Mouse (Mus musculus) megakaryocyte, embryonic 14.5 days (primary cell): Measurements from ENCODE around the gene Nkpd1. TPM values are rescaled to one million over a fixed set of nuclear protein-coding genes. Genes with fewer than 3 reads are reported as not detected.
"Not testable (repeated sequence)": the region's sequence is repeated elsewhere in the genome, so short reads cannot be mapped to it uniquely, and the experiment has no call there.

Source experiments
- H3K27me3 ChIP-seq: replicated peaks from 2 replicates; pipeline ENCODE3; 2012; ENCODE audit warnings: inconsistent platforms
- H3K36me3 ChIP-seq: replicated peaks from 2 replicates; pipeline ENCODE3; 2012; ENCODE audit warnings: low read length, inconsistent platforms, mixed read lengths
- H3K4me1 ChIP-seq: 2 replicates; pipeline ENCODE4 v1.6.1; 2012; ENCODE audit warnings: inconsistent platforms
- H3K4me3 ChIP-seq: replicated peaks from 2 replicates; pipeline ENCODE3; 2012; ENCODE audit warnings: moderate library complexity, mild to moderate bottlenecking, inconsistent platforms
- H3K9me3 ChIP-seq: 2 replicates; pipeline ENCODE4 v1.6.1; 2012; ENCODE audit warnings: inconsistent platforms
- FLI1 ChIP-seq: IDR thresholded peaks from 2 replicates; pipeline ENCODE4 v1.6.1; 2012; ENCODE audit warnings: low read length, inconsistent platforms, mixed read lengths
- GATA1 ChIP-seq: IDR thresholded peaks from 3 replicates; pipeline ENCODE4 v1.6.1; 2012; ENCODE audit warnings: mixed read lengths, low read length, inconsistent platforms, borderline replicate concordance
- polyA plus RNA-seq: library from polyadenylated mRNA; stranded (reverse); fragments of >175 nt; gene quantifications from 2 replicates; pipeline ENCODE4 v1.2.3, GENCODE M21; 2012; ENCODE audit warnings: low replicate concordance; ENCODE audit not compliant: insufficient read depth

Gene Nkpd1
- polyA plus RNA-seq, 1 experiment, result 1.3 TPM

DNA sequence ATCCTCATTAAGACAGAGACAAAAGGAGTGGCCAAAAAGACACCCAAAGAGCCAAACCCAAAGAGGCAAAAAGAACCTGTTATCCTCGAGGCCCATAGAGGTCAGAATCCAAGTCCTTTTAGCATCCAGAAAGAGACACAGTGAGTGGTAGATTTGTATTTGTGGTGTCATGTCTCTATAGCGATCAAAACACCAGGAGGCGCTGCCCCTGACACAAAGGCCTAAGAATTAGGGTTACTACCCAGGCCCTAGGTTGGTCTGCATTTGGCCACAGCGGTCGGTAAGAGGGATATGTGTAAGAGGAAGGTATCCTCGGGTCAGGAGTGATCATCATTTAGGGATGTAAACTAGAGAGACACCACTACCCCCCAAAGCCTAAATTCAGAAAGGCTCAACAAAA lies 11.3 kb upstream of the Nkpd1 start:
- Histone ChIP-seq H3K36me3 (peaks cover 32% of the 10 kb centered on the region), H3K4me3 (no peak overlapping the region), H3K4me1 (peaks cover 56% of the 10 kb centered on the region), H3K9me3 (no peaks in the 10 kb centered on the region), H3K27me3 (no peaks in the 10 kb centered on the region)
- TF ChIP-seq GATA1 (no peak), FLI1 (no peak)

DNA sequence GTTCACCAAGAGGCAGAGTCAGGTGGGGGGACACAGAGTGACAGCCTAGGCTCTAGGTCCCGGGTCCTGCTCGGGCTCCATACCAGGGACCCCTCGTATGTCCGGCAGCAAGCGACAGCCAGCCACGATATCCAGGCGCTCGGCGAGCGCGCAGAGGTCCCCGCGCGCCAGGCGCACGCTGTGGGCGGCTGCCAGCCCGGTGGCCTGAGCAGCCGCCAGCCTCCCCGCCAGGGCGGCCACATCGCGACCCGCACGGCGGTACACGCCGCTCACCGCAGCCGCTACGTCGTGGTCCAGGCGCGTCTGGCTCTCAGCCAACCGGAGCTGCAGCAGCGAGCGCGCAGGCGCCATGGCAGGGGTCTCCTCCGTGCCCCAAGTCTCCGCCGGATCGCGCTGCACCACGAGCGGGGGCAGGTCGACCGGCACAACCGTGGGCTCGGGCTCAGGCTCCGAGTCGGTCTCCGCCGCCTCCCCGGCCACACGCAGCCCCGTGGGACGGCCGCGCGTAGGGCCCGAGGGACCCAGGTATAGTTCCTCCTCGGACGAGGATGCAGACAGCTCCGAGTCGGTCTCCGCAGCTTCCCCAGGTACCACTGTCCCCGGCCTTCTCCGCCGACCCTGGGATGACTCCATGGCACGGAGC lies 10.5 kb upstream of the Nkpd1 start:
- Histone ChIP-seq H3K9me3 (no peaks in the 10 kb centered on the region), H3K4me1 (peaks cover 53% of the 10 kb centered on the region), H3K4me3 (peak overlapping the region; percentile 98), H3K36me3 (peaks cover 39% of the 10 kb centered on the region), H3K27me3 (no peaks in the 10 kb centered on the region)
- TF ChIP-seq FLI1 (no peak), GATA1 (no peak)

DNA sequence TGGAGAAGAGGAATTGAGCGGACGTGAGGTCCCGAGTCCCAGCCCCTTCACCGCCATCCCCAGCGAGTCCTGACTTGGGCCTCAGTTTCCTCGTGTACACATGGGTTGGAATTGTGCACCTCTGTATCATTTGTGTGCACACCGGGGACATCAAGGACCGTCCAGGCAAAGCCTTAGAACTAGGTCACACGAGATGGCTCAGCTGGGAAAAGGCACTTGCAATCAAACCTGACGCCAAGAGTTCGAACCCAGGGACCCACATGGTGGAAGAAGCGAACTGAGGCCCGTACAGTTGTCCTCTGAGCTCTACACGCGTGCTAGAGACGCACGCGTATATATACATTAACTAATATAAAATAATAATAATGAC lies 10.0 kb upstream of the Nkpd1 start:
- no peaks in the 10 kb centered on the region for H3K27me3 ChIP-seq
- peaks cover 57% of the 10 kb centered on the region for H3K4me1 ChIP-seq
- H3K36me3 ChIP-seq, result peaks cover 42% of the 10 kb centered on the region
- TF ChIP-seq GATA1 (no peak), FLI1 (no peak)
- no peaks in the 10 kb centered on the region for H3K9me3 ChIP-seq
- H3K4me3 ChIP-seq, result peak overlapping the region; percentile 98

DNA sequence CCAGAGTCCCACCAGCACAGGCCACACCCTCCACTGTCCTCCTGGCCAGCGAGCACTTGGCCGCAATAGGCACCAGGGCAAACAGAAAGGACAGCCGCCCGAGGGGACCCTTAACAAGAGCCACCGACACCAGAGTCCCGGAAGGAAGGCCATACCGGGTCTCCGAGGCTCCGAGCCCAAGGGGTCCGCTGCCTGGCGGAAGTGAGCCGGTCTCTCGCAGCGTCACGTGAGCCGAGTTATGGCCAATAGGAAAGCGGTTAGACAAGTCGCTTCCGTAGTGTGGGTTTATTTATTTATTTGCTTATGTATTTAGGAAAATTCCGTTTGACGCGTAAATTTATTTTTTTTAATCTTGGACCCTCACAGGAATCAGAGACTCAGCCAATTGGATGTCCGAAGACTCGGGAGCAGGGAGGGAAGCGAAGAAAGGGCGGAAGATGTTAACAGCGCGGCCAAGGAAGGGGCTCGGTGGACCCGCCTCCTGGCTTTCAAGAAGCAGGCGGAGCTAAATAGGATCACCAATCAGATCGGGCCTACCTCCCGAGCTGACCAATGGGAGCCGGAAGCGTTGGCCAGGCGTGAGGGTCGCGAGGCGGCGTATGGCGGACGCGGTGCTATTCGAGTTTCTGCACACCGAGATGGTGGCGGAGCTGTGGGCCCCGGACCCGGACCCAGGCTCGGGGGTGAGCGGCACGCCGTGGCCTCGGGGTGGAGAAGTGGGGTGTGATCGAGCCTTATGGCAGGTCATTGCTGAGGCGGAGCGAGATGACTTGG lies 9.3 kb upstream of the Nkpd1 start, which contains the start of the genes Bloc1s3 and Trappc6a:
Bloc1s3 (minus strand) TSS at position 218 of the 774 bp plus-strand sequence.
Trappc6a (plus strand) TSS at position 246 of the 774 bp plus-strand sequence.
- no peaks in the 10 kb centered on the region for H3K27me3 ChIP-seq
- peaks cover 45% of the 10 kb centered on the region for H3K36me3 ChIP-seq
- H3K4me3 ChIP-seq, result peak within 1 kb of the TSS; percentile 98
- TF ChIP-seq GATA1, result no peak
- TF ChIP-seq FLI1, result no peak
- H3K9me3 ChIP-seq, result no peaks in the 10 kb centered on the region
- peaks cover 64% of the 10 kb centered on the region for H3K4me1 ChIP-seq

DNA sequence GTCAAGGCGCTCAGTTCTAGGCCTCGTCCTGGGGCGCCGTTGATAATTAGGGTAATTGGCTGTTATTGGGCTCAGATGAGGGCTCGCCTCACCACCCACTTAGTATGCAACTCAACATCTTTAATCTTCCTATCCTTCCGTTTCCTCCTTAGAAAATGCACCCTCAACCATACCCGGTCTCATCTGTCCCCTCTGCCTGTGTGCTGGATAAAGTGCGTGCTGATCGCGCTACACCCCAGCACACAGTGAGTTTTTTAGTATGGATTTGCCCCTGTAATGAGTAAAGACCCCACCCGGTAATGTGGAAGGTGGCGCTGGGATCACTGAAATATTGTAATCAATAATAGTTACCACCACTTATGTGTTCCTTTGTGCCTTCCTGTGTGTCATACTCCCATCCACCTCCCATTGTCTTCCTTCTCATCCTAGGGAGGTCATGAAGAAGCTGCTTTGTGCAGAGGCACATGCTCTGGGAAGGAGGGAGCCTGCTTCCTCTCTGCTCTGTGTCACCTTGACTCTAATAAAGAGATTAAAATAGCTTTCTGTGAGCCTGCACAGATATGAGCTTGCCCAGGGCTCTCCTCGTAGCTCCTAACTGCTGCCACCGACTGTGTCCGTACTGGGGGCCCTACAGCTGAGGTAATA lies 8.6 kb upstream of the Nkpd1 start:
- TF ChIP-seq FLI1 (no peak), GATA1 (no peak)
- peaks cover 60% of the 10 kb centered on the region for H3K4me1 ChIP-seq
- H3K9me3 ChIP-seq, result no peaks in the 10 kb centered on the region
- H3K36me3 ChIP-seq, result peaks cover 48% of the 10 kb centered on the region
- H3K4me3 ChIP-seq, result peak overlapping the region; percentile 98
- H3K27me3 ChIP-seq, result no peaks in the 10 kb centered on the region

DNA sequence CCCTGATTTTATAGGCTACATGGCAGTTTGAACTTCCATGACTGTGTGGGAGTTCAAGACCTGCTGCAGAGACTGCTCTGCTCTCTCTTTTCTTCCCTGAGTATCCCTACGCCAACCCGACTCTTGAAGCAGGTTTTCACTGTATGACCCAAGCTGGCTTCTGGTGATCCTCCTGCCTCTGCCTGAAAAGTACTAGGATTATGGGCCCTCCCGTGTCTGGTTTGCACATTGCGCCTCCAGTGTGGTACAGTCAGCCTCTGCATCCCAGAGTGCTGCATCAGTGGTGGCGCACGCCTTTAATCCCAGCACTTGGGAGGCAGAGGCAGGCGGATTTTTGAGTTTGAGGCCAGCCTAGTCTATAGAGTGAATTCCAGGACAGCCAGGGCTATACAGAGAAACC lies 7.9 kb upstream of the Nkpd1 start:
- Histone ChIP-seq H3K4me1 (peaks cover 62% of the 10 kb centered on the region), H3K9me3 (no peaks in the 10 kb centered on the region), H3K27me3 (no peaks in the 10 kb centered on the region), H3K36me3 (peaks cover 48% of the 10 kb centered on the region), H3K4me3 (peak overlapping the region; percentile 98)
- TF ChIP-seq GATA1 (no peak), FLI1 (no peak)

DNA sequence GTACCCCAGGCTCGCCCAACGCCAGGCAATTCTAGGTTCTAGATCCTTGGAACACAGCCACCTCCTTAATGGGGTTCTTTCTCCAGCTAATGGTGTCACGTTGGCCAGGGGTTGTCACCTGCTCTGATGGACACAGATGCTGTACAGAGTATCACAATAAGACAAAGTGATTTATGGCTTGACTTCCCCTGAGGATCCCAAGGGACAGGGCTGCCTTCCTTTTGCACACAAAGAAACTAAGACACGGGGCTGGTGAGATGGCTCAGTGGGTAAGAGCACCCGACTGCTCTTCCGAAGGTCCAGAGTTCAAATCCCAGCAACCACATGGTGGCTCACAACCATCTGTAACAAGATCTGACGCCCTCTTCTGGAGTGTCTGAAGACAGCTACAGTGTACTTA lies 5.7 kb upstream of the Nkpd1 start:
- peaks cover 47% of the 10 kb centered on the region for H3K4me1 ChIP-seq
- peaks cover 54% of the 10 kb centered on the region for H3K36me3 ChIP-seq
- H3K27me3 ChIP-seq, H3K4me3 ChIP-seq, H3K9me3 ChIP-seq: not testable (repeated sequence)

DNA sequence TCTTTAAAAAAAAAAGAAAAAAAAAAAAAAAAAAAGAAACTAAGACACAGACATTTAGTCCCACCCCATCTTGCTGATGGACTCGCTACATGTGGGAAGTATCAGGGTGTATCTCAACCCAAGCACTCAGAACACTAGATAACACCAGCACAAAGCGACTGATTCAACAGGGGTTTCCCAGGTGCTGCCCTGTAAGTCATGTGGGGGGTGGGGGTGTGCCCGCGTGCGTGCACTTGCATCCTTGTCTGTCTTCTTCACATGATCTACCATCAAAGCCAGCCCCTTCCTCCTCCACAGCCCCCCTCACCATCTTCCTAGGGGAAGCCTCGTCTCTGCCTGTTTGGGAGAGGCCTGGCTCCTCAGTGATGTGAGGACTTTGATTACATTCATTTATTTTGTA lies 5.3 kb upstream of the Nkpd1 start:
- TF ChIP-seq GATA1 (no peak), FLI1 (no peak)
- peaks cover 53% of the 10 kb centered on the region for H3K36me3 ChIP-seq
- no peak overlapping the region for H3K4me3 ChIP-seq
- H3K4me1 ChIP-seq, result peaks cover 47% of the 10 kb centered on the region
- peaks cover 8% of the 10 kb centered on the region for H3K27me3 ChIP-seq
- H3K9me3 ChIP-seq, result no peaks in the 10 kb centered on the region

DNA sequence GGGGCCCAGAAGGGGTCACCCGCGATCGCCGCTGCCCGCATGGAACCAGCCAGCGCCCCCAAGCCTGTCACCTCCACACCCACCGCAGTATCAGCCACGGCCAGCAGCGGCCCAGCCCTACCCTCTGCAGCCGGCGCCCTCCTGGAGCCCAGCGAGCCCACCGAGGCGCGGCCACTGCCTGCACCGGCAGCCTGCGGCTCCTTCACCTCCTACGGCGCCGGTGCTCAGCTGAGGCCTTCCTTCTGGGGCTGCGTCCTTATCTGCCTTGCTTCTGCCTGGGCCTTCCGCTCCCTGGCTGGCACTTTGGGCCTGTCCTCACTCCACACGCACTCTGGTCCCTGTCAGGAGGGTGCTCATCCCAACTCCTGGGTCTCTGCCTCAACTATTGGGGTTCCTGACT lies 2.4 kb downstream of the Nkpd1 start:
- TF ChIP-seq FLI1 (no peak), GATA1 (no peak)
- peaks cover 18% of the 10 kb centered on the region for H3K36me3 ChIP-seq
- H3K4me1 ChIP-seq, result peaks cover 65% of the 10 kb centered on the region
- peaks cover 83% of the 10 kb centered on the region for H3K27me3 ChIP-seq
- peaks cover 10% of the 10 kb centered on the region for H3K9me3 ChIP-seq
- H3K4me3 ChIP-seq, result peak overlapping the region; percentile 56
